Mouse (Mus musculus) thymus, postnatal 14 days (tissue): ENCODE results near the gene Wnk4.

Experiments used
- DNase-seq: peaks from one replicate; pipeline ENCODE4 v3.0.0; 2021

Gene Wnk4

DNA sequence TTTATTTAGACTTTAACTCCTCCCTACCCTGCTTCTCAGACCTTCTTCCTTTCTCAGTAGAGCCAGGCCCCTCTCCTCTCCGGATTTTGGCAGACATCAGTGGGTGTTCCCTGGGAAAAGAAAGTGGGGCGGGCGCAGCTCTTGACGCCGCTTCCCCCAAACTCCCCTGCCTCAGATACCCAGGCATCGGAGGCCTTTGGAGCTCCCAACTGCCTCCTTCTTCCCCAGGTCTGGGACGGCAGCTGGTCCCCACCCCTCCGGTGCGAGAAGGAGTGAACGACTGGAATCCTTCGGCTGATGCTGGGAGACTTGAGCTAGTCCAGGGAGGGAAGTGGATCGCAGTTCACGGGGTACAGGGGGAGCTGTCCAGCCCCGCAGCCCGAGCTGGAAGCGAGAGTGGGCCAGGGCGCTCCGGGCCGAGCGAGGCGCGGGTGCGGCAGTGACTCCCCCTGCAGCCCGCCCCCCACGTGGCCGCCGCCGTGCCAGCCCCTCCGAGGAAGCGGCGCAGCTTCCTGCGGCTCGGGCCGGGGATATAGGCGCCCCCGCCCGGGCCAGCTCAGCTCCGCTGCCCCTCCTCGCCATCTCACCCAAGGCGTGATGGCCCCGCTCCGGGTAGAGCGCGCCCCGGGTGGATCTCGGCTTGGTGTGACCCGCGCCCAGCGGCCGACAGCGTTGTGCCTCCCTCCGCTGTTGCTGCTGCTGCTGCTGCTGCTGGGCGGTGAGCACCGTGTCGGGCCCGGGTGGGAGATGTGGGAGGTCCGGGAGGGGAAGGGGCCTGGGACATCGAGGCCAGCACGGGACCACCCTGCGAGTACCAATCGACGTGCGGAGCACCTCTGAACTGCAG lies 14.3 kb upstream of the Wnk4 start, which contains the start of gene Ramp2:
Gene Ramp2 (plus strand): TSS at position 174 of the 847 bp plus-strand sequence.
- peak; percentile 59 for DNase-seq

DNA sequence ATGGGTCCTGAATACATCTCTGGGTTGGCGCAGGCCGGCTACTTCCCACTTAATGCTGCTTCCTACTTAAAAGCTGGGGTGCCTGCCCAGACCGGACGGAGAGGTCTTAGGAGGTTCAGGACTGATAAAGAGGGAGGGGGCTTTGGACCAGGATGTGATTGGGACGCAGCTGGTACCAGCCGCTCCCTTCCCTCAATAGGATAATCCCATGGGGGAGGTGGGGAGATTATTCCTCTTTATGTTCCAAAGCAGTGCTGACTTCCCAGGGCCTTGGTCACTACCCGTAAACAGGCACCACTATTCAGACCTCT lies 13.7 kb upstream of the Wnk4 start:
- no peak for DNase-seq

DNA sequence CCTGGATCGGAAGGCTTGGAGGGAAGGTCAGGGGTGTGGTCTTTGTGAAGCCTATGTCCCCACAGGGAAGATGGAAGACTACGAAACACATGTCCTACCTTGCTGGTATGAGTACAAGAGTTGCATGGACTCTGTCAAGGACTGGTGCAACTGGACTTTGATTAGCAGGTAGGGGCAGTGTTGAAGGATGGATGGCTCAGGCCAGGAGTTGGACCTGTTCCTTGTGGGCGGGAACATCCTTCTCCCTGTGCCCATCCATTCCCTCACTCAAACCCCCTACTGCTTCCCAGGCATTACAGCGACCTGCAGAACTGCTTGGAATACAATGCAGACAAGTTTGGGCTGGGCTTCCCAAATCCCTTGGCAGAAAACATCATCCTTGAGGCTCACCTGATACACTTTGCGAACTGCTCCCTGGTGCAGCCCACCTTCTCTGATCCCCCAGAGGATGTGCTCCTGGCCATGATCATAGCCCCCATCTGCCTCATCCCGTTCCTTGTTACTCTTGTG lies 12.8 kb upstream of the Wnk4 start:
- DNase-seq: no peak

DNA sequence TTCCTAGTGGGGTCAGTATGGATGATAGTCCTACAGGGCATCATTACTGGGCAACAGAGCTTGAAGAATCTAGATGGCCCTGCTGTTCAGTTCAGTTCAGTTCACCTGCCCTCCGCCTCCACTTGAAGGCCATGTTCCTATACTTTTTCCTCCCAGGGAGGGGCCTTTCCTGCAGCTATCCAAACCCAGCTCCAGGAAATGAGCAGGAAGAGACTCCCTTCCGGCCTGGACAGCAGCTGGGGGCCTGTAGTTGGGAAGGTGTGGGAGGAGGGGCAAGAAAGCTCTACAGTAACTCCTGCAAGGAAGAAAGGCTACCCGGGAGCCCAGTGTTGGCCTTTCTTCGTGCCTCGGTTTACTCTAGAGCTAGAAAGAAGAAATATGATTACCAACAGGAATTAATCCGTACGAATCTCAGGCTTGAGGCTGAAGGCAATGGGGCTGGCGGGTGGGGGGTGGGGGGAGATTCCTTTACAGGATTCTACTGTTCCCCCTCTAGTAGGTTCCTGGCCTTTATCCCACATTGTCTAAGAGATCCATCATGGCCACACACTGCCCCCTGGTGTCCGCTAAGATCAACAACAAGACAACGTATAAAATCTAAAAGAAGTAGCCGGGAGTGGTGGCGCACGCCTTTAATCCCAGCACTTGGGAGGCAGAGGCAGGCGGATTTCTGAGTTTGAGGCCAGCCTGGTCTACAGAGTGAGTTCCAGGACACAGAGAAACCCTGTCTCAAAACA lies 11.9 kb upstream of the Wnk4 start:
- DNase-seq: peak; percentile 59

DNA sequence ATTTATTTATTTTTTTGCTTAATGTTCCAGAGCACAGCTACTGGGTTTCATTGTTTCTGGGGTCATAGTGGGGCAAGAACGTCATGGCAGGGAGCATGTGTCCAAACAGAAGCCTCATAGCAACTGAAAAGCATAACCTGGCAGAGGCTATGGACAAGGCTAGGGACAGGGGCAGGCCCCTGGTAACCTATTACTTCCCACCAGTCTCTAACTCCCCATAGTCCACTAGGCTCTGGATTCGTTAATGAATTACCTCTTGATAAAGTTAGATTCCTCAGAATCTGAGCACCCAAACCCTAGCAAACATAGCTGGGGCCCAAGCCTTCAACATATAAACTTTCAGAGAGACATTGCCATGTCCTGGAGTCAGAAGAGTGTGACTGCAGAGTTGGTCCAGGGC lies 9.3 kb upstream of the Wnk4 start:
- DNase-seq: no peak

DNA sequence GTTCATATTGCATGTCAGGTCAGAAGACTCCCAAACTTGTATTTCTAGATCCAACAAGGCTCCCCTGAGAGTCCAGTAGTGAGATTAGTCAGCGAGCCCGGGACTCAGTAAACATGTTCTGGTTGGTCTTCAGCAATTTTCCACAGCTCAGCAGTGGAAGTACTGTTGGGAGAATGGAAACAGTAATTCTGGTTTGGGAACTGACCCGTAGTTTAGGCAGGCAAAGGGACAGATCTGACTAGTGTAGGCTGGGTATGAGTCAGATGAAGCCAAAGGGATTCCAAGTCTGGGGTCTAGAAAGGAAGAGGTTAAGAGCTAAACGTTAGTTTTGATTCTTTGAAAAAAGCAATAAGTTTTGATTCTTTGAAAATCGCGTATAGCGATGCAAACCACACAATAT lies 7.4 kb upstream of the Wnk4 start:
- no peak for DNase-seq

DNA sequence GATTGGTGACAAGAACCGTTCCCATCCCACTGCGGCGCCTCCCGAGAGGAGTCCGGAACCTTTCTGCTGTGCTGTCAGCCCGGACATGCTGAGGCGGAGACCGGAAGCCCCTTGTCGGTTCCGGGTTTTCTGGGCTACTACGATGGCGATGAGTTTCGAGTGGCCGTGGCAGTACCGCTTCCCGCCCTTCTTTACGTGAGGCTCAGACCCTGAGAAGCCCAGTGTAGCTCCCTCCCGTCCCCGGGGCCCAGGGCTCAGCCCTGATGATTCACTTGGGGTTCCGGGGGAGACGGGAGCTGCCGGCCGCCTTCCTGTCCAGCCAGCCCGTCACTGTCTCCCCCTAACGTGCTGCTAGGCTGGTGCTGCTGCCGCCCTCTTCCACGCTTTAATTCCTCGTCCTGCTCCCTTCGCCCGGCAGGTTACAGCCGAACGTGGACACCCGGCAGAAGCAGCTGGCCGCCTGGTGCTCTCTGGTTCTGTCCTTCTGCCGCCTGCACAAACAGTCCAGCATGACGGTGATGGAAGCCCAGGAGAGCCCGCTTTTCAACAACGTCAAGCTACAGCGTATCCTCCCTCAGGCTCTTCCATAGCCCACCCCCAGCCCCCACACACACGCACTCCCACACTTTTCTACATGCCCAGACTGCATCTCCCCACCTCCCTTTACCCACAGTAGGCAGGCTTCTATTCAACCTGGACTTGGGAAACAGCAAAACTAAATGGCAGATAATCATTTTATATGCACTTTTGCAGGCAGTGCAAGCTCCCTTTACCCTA lies 6.6 kb upstream of the Wnk4 start, which contains the start of gene Vps25:
Gene Vps25 (plus strand): TSS at position 95 of the 777 bp plus-strand sequence.
- peak; percentile 86 for DNase-seq

DNA sequence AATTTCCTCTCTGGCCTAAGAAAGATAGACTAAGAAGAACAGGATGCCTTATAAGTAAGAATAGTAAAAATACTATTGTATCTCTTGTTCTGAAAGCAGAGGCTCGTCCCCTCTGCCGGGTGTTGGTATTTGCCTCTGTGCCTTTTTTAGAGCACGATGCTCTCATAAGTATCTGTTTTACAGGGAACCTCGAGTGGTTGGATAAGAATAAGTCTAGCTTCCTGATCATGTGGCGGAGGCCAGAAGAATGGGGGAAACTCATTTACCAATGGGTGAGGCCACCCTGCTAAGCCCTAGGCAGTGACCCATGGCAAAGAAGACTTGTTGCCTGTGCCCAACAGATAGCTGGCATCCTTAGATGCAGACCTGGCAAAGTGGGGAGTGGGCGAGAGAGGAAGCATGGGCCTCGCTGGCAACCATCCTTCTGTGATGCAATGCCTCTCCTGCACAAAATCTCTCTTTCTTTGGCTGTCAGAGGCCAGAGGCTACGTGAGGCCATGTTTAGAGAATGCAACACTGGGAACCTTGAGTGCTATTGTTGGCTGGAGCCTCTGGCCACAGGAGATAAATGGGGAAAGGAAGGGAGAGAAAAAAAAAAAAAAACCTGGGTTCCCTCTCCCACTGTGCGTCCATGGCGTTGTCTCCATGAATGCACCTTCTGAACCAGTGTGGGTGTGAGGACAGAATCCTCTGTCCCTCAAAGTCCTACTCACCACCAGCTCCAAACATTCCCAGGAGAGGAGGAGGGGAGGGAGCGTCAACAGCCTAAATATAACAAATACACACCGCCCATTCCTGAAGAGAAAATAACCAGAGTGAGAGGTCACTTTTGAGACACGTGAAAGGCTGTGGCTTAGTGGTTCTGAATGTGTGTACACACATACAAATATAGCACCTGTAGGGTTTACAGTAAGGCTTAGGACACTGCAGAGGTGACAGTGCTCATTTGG lies 4.3 kb upstream of the Wnk4 start:
- DNase-seq: no peak

DNA sequence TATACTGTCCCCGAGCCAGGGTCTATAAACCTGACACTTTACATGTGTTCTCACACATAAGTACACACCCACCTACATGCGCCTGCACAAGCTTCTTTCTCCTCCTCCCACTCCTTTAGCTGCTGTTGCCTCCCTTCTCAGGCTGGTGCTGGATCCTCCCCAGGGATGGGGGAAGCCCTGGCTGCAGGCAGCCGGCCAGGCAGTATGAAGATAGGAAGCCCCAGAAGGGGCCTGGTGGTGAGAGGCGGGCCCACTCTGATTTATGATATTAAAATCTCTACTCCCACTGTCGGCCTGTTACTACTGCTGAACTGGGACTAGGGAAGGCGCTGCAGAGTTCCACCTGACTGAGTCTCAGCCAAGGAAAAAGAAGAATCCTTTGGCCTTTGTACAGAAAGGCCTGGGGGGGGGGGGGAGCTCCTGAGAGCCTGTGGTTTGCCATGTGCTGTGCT lies 1.1 kb upstream of the Wnk4 start:
- DNase-seq: no peak

DNA sequence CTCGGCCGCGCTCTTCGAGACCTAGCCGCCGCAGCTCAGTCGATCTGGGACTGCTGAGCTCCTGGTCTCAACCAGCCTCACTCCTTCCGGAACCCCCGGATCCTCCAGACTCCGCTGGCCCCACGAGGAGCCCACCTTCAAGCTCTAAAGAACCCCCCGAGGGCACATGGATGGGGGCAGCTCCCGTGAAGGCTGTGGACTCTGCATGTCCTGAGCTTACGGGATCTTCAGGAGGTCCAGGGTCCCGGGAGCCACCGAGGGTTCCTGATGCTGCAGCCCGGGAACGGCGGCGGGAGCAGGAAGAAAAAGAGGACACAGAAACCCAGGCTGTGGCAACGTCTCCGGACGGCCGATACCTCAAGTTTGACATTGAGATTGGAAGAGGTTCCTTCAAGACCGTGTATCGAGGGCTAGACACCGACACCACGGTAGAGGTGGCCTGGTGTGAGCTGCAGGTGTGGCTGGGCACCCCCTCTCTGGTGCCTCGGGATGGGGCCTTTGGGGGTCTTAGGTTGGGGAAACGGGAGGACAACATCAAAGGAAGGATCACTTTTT lies 536 bp downstream of the Wnk4 start:
- no peak for DNase-seq

DNA sequence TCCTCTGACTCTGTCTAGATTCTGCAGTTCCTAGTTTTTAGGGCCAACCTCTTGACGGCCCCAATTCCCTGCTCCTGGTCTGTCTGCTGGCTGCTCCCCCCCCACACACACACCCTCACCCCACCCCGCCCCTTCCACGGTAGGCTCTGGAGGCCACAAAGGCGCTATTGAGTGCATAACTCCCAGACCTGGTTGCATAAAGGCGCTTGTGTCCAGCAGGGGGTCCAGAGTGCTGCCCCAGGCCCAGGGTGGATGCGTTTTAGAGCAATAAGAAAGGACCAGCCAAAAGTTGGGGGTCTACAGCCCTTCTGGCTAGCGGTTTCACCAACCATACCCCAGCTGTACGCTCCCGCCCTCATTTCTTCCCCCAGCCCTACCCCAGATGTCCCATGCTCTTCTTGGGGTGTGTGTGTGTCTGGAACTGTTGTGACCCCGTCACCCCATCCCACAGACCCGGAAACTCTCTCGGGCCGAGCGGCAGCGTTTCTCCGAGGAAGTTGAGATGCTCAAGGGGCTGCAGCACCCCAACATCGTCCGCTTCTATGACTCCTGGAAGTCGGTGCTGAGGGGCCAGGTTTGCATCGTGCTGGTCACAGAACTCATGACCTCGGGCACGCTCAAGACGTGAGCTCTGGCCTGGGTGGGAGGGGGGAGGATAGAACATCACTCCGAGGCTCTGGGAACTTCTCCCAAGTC lies 2.1 kb downstream of the Wnk4 start:
- no peak for DNase-seq

DNA sequence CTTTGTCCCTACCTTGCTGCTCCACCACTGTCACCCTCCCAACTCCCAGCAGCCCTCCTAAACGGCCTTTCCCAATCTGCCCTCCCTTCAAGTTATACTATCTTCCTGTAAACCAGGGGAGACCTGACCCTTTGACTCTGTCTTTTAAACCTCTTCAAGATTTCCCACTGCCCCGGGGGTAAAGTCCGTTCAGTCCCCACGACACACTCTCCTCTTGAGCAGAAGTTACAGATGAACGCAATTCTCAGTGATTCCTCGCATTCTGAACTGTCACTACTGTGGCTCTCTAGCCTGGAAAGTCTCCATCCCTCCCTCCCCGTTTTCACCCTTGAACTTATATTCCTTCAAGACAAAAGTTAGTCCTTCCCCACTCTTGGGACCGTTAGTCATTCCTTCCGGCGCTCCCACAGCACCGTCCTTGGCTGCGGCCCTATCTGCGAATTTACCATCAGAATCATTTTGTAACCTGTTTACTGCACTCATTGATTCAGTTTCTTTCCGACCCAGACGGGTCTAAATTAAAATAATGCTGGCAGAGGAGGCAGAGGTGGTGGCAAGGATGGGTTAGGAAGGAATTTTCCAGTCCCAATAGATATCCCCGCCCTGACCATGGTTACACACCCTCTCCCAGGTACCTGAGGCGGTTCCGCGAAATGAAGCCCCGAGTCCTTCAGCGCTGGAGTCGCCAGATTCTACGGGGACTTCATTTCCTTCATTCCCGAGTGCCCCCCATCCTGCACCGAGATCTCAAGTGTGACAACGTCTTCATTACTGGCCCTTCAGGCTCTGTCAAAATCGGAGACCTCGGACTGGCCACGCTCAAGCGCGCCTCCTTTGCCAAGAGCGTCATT lies 3.0 kb downstream of the Wnk4 start:
- DNase-seq: no peak

DNA sequence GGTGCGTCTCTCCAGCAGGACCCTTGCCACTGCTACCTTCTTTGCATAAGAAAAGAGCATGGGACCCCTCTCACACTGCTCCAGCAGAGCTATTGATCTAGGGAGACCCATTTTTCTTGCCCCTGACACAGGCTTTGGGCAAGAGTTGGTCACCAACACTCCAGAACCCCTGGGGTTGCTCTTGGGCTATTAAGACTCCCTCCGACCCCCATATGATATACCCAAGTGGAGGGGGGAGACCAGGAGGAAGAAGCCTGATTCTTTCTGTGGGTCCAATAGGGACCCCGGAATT lies 3.6 kb downstream of the Wnk4 start:
- no peak for DNase-seq

DNA sequence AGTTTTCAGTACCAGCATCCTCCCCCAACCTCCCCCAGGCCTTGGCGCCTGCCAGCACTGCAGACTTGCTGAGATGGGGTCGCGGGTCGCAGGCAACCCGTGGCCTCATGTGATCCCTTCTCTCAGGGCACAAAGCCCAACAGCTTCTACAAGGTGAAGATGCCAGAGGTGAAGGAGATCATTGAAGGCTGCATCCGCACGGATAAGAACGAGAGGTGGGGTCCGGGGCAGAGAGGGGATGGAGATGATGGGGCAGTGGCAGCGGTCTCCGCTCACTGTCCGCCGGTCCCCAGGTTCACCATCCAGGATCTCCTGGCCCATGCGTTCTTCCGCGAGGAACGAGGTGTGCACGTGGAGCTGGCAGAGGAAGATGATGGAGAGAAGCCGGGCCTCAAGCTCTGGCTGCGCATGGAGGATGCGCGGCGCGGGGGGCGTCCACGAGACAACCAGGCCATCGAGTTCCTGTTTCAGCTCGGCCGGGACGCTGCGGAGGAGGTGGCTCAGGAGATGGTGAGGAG lies 4.6 kb downstream of the Wnk4 start:
- DNase-seq: no peak

DNA sequence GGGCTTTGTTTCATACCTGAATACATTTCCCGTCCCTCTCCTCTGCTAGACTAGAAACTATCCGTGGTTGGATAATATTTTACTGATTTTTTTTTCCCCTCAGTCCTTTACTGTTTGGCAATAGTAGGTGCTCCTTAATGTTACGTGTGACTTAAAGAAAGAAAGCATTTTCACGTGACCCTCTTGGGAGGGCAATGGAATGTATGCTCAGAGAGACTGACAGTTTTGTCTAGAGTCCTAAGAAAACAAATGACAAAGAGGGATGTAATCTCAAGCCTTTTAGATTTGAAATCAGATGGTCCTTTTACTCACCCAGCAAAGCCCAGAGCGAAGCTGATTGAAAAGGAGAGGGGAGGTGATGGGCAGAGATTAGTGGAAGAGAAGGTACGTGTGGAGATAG lies 5.5 kb downstream of the Wnk4 start:
- DNase-seq: no peak

DNA sequence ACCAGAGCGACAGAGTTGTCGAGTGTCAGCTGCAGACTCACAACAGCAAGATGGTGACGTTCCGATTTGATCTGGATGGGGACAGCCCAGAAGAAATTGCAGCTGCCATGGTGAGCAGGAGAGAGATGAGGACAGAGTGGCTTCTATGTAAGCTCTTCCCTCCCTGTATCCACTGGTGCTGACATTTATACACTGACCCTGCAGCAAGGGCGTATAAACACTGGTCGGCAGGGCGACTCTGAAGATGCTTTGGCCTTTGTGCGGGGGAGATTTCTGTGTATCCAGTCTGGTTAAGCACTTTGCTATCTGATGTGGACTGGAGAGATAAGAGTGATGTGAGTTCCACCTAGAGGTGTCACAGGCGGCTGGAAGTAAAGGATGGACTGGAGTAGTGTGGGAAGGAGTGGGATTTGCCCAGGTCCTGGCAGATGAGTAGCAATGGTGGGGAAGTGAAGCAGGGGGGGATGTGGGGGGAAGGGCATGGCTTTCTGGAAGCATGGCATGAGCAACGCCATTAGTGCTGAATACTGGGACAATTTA lies 9.3 kb downstream of the Wnk4 start:
- no peak for DNase-seq

DNA sequence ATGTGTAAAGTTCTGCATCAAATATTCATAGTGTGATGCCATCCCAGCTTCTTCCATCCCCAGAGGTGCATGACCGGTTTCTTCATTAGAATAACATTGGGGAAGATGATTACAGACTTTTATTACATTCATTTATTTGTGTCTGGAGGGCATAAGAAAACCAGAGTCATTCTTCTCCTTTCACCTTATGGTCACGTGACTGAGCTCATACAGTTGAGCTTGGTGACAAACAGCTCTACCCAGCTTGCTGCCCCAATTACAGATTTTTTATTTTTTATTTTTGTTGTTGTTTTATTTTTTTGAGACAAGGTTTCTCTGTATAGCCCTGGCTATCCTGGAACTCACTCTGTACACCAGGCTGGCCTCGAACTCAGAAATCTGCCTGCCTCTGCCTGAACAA lies 12.1 kb downstream of the Wnk4 start:
- DNase-seq: no peak

DNA sequence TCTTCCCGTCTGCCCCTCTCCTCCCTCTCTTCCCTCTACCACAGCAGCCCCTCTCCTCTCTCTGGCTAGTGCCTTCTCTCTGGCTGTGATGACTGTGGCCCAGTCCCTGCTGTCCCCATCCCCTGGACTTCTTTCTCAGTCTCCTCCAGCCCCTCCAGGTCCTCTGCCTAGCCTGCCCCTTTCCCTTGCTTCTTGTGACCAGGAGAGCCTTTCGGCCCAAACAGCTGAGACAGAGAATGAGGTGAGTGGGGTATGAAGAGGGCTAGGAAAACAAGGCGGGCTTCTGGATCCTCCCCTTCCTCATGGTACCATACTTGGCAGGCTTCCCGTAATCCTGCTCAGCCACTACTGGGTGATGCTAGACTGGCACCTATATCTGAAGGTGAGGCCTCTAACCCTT lies 14.9 kb downstream of the Wnk4 start:
- DNase-seq: no peak

DNA sequence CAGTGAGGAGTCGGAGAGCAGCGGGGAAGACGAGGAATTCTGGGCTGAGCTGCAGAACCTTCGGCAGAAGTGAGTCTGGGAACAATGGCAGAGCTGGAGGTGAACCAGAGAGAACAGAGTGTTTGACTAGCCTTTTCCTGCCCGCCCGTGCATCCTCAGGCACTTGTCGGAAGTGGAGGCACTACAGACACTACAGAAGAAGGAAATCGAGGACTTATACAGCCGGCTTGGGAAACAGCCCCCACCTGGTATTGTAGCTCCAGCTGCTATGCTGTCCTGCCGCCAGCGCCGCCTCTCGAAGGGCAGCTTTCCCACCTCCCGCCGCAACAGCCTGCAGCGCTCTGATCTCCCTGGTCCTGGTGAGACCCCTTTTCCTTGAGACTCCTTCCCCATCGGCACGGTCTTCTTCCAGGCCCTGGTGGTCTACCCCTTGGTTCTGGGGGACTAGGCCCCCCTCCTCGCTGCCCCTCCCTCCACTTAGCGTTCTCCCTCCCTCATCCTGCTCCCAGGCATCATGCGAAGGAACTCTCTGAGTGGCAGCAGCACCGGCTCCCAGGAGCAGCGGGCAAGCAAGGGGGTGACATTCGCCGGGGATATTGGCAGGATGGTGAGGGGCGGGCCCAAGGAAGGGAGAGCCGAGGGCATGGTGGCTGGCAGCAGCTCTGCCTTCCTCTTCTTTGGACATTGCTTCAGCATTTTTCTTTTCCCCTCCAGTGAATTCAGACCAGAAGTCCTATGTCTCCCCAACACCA lies 16.1 kb downstream of the Wnk4 start:
- no peak for DNase-seq
